Mouse (Mus musculus) adrenal gland, adult 18-20 months (tissue): Measurements from ENCODE around the gene Tlr9. TPM values are rescaled to one million over a fixed set of nuclear protein-coding genes. Genes with fewer than 3 reads are reported as not detected.

ENCODE experiments used
- DNase-seq, 2 experiments: peaks; one replicate each; pipeline ENCODE4 v3.0.0; 2021 to 2022; ENCODE audit warnings: low spot score in 2 of 2
- total RNA-seq, 2 experiments: library from RNA; stranded (reverse); gene quantifications; 1 replicate in 1 of 2; 2 replicates in 1 of 2; pipeline ENCODE4 v1.2.3; 2021

Tlr9 gene
- total RNA-seq, 2 experiments from 2014 or later: 0.63 to 0.83 TPM

GRCm38 (mm10) chr9:106202819-106203636 lies 19.4 kb upstream of the Tlr9 start, which contains the start of gene Twf2:
Gene Twf2 (plus strand): TSS chr9:106203108.
- DNase-seq: peak; percentile 94 to 95

- peak in 1 of 2 experiments; percentile 37 for DNase-seq
These were observed 18.2 kb upstream of the Tlr9 start for GRCm38 (mm10) chr9:106203990-106204851.

GRCm38 (mm10) chr9:106205713-106206290 lies 16.6 kb upstream of the Tlr9 start:
- peak in 1 of 2 experiments; percentile 46 for DNase-seq

GRCm38 (mm10) chr9:106206515-106206914 lies 15.9 kb upstream of the Tlr9 start:
- DNase-seq: no peak

GRCm38 (mm10) chr9:106208181-106208580 lies 14.2 kb upstream of the Tlr9 start:
- no peak for DNase-seq

GRCm38 (mm10) chr9:106209954-106210353 lies 12.4 kb upstream of the Tlr9 start:
- no peak for DNase-seq

GRCm38 (mm10) chr9:106210853-106211609 lies 11.4 kb upstream of the Tlr9 start:
- DNase-seq: no peak

GRCm38 (mm10) chr9:106211680-106212593 lies 10.5 kb upstream of the Tlr9 start:
- DNase-seq: peak; percentile 80 to 82

- DNase-seq: no peak
These were observed 9.8 kb upstream of the Tlr9 start for GRCm38 (mm10) chr9:106212594-106212981.

GRCm38 (mm10) chr9:106215341-106216125 lies 6.9 kb upstream of the Tlr9 start:
- no peak for DNase-seq

- DNase-seq: no peak
These were observed 5.4 kb upstream of the Tlr9 start for GRCm38 (mm10) chr9:106216971-106217370.

- no peak for DNase-seq
These were observed 1.4 kb upstream of the Tlr9 start for GRCm38 (mm10) chr9:106220894-106221523.

- DNase-seq: no peak
These were observed 596 bp downstream of the Tlr9 start for GRCm38 (mm10) chr9:106222994-106223393.

- no peak for DNase-seq
These were observed 3.2 kb downstream of the Tlr9 start for GRCm38 (mm10) chr9:106225469-106226150.

- no peak for DNase-seq
These were observed 3.8 kb downstream of the Tlr9 start for GRCm38 (mm10) chr9:106226151-106226682.

- DNase-seq: no peak
These were observed 5.5 kb downstream of the Tlr9 start for GRCm38 (mm10) chr9:106227790-106228429.
